Mouse (Mus musculus) megakaryocyte, adult 5-6 weeks (primary cell): ENCODE measurements around the gene Mab21l3. TPM values are rescaled to one million over a fixed set of nuclear protein-coding genes. Genes with fewer than 3 reads are reported as not detected.

Experiments used
- total RNA-seq, 2 experiments: library from RNA; stranded (forward) in 1 of 2; stranded (reverse) in 1 of 2; fragments of 153-499, 151-499 nt in 1 of 2; fragments of 221-1000, 200-1000 nt in 1 of 2; gene quantifications; 2 replicates each; pipeline versions ENCODE4 v1.2.3 to v1.2.4; 2015 to 2017

Gene Mab21l3
- total RNA-seq, 2 experiments from 2014 or later, result not detected

Other genes with a start within 250 kb of the Mab21l3 start
- 67.9 and 69.6 TPM in 2 replicates for gene Atp1a1, start 244.3 kb downstream of the Mab21l3 start, total RNA-seq (2015)
- 120 and 132 TPM in 2 replicates for gene Atp1a1, start 244.3 kb downstream of the Mab21l3 start, total RNA-seq (2017)
- 33.2 and 36.1 TPM in 2 replicates for gene Slc22a15, start 75.5 kb upstream of the Mab21l3 start, total RNA-seq (2015)
- 17.2 and 22.8 TPM in 2 replicates for gene Slc22a15, start 75.5 kb upstream of the Mab21l3 start, total RNA-seq (2017)
- not detected in 2 replicates for gene Nhlh2, start 161.1 kb upstream of the Mab21l3 start, total RNA-seq (2015)
- gene Nhlh2, start 161.1 kb upstream of the Mab21l3 start, total RNA-seq (2017), result not detected in 2 replicates
- gene Casq2, start 237.5 kb upstream of the Mab21l3 start, total RNA-seq (2015), result not detected in 2 replicates
- gene Casq2, start 237.5 kb upstream of the Mab21l3 start, total RNA-seq (2017), result not detected in 2 replicates